Mouse (Mus musculus): Measurements from ENCODE around the gene Slc10a1.

Slc10a1 gene

DNA sequence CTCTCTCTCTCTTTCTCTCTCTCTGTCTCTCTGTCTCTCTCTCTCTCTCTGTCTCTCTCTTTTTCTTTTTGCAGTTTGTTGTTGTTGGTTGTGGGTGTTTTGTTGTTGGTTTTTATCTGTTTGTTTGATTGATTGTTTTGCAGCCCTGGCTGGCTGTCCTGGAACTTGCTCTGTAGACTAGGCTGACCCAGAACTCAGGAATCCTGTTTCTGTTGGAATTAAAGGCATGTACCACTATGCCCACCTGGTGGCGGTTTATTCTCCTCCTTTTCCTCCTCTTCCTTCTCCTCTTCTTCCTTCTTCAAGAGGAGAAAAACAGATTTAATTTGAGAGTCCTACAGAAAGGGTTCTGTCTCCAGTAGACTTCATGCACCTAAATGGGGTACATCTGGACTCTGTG lies 41.0 kb downstream of the Slc10a1 start:
- DNase-seq (ENCODE audit: low spot score in 2 of 2) = no peak

DNA sequence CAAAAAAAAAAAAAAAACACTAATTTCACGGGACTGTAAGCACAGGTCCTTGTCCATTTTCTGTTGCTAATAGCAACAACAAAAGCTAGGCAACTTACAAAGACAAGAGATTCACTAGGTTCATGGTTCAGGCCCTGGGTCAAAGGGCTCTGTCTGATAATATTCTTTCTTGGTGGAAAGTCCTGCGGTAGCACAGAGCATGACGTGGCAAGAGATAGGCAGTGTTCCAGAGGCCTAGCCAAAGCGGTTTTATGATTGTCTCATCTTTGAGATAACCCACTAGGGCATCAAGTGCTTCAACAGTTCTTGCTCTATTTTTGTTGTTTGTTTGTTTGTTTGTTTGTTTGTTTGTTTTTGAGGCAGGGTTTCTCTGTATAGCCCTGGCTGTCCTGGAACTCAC lies 42.0 kb downstream of the Slc10a1 start:
- DNase-seq (ENCODE audit: low spot score in 2 of 2) = no peak

DNA sequence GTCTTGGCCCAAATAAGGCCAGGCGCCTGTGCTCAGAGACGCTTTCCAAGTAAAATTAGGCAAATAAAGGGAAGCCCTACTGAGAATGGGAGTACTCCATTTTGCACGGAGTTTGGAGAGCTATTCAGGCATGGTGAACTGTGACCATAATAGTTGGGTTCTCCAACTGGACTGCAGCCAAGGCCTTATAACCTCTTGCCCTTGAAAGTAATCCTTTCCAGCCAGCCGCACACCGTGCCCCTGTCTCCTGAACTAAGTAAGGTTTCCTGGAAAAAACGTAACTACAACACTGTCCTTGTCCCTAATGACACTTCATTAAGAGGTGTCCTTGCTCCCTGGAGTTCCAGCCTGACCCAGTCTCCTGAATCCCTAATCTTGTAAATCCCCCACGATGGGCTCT lies 42.6 kb downstream of the Slc10a1 start:
- DNase-seq (ENCODE audit: low spot score in 2 of 2) = no peak

DNA sequence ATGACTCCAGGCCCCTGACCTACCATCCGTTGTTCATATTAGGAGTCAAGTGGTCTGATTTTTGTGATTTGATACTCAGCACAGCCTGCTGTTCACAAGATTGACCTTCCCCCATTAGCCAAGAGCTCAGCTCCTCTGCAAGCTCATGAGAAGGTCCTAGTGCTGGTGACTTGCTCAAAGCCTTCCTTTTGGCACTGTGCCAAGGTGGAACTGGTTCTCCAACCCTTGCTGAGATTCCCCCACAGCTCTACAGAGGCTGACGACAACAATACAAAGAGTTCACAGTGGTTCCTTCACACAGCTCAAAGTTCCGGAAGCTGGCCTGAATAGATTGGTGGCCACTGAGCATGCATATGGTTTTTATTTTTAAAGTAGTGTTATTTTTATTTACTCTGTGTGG lies 44.3 kb downstream of the Slc10a1 start:
- no peak for DNase-seq (ENCODE audit: low spot score in 2 of 2)

DNA sequence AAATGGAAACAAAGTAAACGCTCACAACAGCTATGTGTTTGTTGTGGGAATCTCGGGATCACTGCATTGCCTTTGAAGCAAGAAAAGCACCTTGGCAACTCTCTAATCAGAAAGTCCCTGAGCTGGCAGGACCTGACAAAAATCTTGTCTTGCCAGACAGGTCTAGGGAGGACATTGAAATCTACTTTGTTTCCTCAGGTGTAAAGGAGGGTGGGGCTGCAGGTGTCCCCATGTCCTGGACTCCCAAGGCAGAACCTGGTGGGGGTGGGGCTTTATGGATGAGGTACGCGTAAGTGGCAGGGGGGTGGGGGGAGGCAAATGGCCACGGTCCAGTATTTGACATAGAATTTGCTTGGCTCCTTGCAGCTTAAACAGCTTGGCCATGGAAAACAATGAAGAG lies 44.9 kb downstream of the Slc10a1 start:
- no peak for DNase-seq (ENCODE audit: low spot score in 2 of 2)

DNA sequence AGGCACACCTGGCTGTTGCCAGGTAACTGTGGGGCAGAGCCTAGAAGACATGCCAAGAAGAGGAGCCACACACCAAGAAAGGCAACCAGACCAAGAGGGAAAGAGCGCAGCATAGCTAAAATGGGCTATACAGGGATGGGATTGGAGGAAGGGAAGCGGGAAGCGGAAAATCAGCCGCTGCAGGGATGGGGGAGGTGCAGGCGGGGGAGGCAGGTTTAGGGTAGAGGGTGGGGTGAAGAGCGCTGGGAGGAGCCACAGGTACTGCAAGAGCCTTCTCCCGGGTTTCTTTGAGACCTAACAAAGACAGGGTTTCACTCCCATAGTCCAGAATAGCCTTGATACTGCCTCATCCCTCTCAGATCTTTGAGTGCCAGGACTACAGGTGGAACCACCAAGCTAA lies 45.6 kb downstream of the Slc10a1 start:
- DNase-seq (ENCODE audit: low spot score in 2 of 2) = no peak

DNA sequence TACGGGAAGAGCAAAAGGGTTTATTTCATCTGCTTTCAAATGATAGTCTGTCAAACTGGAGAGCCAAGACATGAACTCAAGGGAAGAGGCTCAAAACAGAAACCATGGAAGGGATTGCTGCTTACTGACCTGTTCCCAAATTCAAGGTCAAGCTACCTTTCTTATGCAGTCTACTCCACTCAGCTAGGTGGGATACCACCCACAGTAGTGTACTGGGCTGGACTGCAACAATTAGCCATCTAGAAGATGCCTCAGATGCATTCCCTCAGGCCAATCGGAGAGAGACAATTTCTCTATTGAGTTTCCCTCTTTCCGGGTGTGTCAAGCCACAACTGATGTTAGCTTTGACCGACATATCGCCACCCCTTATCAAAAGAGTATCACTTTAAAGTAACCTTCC lies 47.2 kb downstream of the Slc10a1 start:
- no peak for DNase-seq (ENCODE audit: low spot score in 2 of 2)

DNA sequence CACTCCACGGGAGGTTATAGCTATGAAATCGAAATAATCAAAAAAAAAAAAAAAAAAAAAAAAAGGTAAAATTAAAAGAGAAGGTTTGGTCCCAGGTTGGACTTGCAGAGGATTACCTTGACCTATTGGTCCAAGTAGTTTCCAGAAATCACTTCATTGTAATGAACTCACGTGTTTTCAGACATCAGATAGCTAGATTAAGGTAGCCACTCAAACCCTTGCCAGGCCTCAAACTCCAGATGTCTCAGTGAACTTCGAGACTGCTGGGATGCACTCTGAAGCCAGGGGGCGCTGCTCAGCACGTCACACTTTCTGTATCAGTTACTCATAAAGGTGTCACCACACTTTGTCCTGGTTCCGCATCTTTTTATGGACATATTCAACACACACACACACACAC lies 50.7 kb downstream of the Slc10a1 start:
- DNase-seq (ENCODE audit: low spot score in 2 of 2) = no peak

DNA sequence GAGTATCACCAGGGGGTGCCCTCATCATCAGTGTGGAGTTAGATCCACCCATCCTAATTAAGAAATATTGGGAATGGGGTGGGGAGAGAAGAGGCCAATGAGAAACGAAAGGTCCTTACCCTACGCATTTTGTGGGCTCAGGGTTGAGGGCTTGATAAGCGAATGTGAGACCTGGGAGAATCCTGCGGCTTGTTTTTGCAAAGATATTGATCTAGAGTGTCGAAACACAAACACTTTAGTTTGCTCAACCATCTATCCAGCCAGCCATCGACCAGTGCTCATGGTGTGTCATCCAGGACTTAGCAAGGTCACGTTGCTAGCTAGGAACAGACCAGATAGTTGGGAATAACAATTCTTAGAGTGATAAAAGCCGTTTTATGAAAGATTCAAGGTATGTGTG lies 58.9 kb downstream of the Slc10a1 start:
- DNase-seq (ENCODE audit: low spot score in 2 of 2) = no peak
